Mouse (Mus musculus) heart, embryonic 15.5 days (tissue): ENCODE data around the gene Foxp2. TPM values are rescaled to one million over a fixed set of nuclear protein-coding genes. Genes with fewer than 3 reads are reported as not detected.

ENCODE experiments used
- ATAC-seq: fragments of 200-750 bp; cut with Nextera tagmentation; replicated peaks from 2 replicates; pipeline ENCODE4 v1.8.0; 2017; ENCODE audit warnings: low read depth, moderate TSS enrichment; ENCODE audit not compliant: insufficient number of reproducible peaks, insufficient read depth, low FRiP score
- H3K27ac ChIP-seq: fragments of 300-500 bp; sonication (generic); 2 replicates; pipeline ENCODE4 v1.5.1; 2015; ENCODE audit warnings: mild to moderate bottlenecking, inconsistent platforms
- H3K27me3 ChIP-seq: fragments of 300-500 bp; sonication (generic); 2 replicates; pipeline ENCODE4 v1.6.1; 2015; ENCODE audit warnings: inconsistent platforms
- H3K36me3 ChIP-seq: fragments of 300-500 bp; sonication (generic); 2 replicates; pipeline ENCODE4 v1.6.1; 2015; ENCODE audit warnings: mild to moderate bottlenecking, inconsistent platforms
- H3K4me1 ChIP-seq: fragments of 300-500 bp; sonication (generic); replicated peaks from 2 replicates; pipeline ENCODE4 v1.6.1; 2015; ENCODE audit warnings: inconsistent platforms
- H3K4me2 ChIP-seq: fragments of 300-500 bp; sonication (generic); 2 replicates; pipeline ENCODE4 v1.6.1; 2015; ENCODE audit warnings: inconsistent platforms, mild to moderate bottlenecking, moderate library complexity
- H3K4me3 ChIP-seq: fragments of 300-500 bp; sonication (generic); 2 replicates; pipeline ENCODE4 v1.5.1; 2015; ENCODE audit warnings: mild to moderate bottlenecking, inconsistent platforms
- H3K9ac ChIP-seq: fragments of 300-500 bp; sonication (generic); 2 replicates; pipeline ENCODE4 v1.6.1; 2015; ENCODE audit warnings: mild to moderate bottlenecking, inconsistent platforms
- H3K9me3 ChIP-seq: fragments of 300-500 bp; sonication (generic); replicated peaks from 2 replicates; pipeline ENCODE4 v1.6.1; 2016; ENCODE audit warnings: inconsistent platforms
- WGBS: fragments of 180-500 bp; shearing (Covaris S2); methylation state at CpG from one replicate; pipeline ENCODE4 v1.1.7; 2015; ENCODE audit warnings: mixed read lengths; 5-methylcytosine and 5-hydroxymethylcytosine counted together
- polyA plus RNA-seq: library from polyadenylated mRNA; unstranded; fragments of >200 nt; fragmentation: Nextera tagmentation; extraction: Ambion mirVana; gene quantifications from 2 replicates; pipeline ENCODE4 v1.2.1, GENCODE M21; 2015

The Foxp2 gene
- polyA plus RNA-seq = 8.5 and 11.2 TPM in 2 replicates

GRCm38 (mm10) chr6:14901183-14901970, at the start of gene Foxp2:
Gene Foxp2, plus strand, starts transcription at chr6:14901349.
- no peaks in the 10 kb centered on the region for H3K36me3 ChIP-seq
- peak within 1 kb of the TSS; percentile 82 for H3K4me3 ChIP-seq
- peak within 1 kb of the TSS; percentile 66 for H3K9ac ChIP-seq
- H3K27ac ChIP-seq = peak within 1 kb of the TSS; percentile 80
- ATAC-seq = peak; percentile 76
- peaks cover 8% of the 10 kb centered on the region for H3K27me3 ChIP-seq
- peaks cover 19% of the 10 kb centered on the region for H3K4me1 ChIP-seq
- H3K4me2 ChIP-seq = peak within 1 kb of the TSS; percentile 97
- no peaks in the 10 kb centered on the region for H3K9me3 ChIP-seq
- under 1% methylated on average over 80 of the region's 80 CpGs for WGBS

- H3K27ac ChIP-seq = no peak overlapping the region
- H3K4me1 ChIP-seq = no peaks in the 10 kb centered on the region
- no peak overlapping the region for H3K9ac ChIP-seq
- H3K9me3 ChIP-seq = no peaks in the 10 kb centered on the region
- no peaks in the 10 kb centered on the region for H3K36me3 ChIP-seq
- H3K4me2 ChIP-seq = no peak overlapping the region
- H3K4me3 ChIP-seq = no peak overlapping the region
- ATAC-seq = no peak
- H3K27me3 ChIP-seq = no peaks in the 10 kb centered on the region
Measured at GRCm38 (mm10) chr6:14885199-14885598, 15.9 kb upstream of the Foxp2 start.

GRCm38 (mm10) chr6:14897028-14897427, 4.1 kb upstream of the Foxp2 start:
- Histone ChIP-seq H3K36me3 (no peaks in the 10 kb centered on the region), H3K4me3 (no peak overlapping the region), H3K9me3 (no peaks in the 10 kb centered on the region), H3K27me3 (peaks cover 8% of the 10 kb centered on the region; the same call in 1 of the 2 replicates), H3K4me1 (peaks cover 15% of the 10 kb centered on the region), H3K27ac (no peak overlapping the region), H3K9ac (no peak overlapping the region), H3K4me2 (no peak overlapping the region)
- 3% methylated on average over 2 of the region's 2 CpGs for WGBS
- no peak for ATAC-seq

- Histone ChIP-seq H3K27ac (no peak overlapping the region), H3K4me2 (peak overlapping the region; percentile 97), H3K9me3 (no peaks in the 10 kb centered on the region), H3K4me1 (peaks cover 19% of the 10 kb centered on the region), H3K27me3 (peaks cover 8% of the 10 kb centered on the region), H3K9ac (peak overlapping the region; percentile 1; the same call in 1 of the 2 replicates), H3K36me3 (no peaks in the 10 kb centered on the region), H3K4me3 (peak overlapping the region; percentile 41)
- ATAC-seq = no peak
- 10% methylated on average over 31 of the region's 31 CpGs for WGBS
Measured at GRCm38 (mm10) chr6:14898096-14898855, 2.9 kb upstream of the Foxp2 start.

GRCm38 (mm10) chr6:14899021-14899610, 2.0 kb upstream of the Foxp2 start:
- H3K27ac ChIP-seq = no peak overlapping the region

GRCm38 (mm10) chr6:14899936-14900578, 1.1 kb upstream of the Foxp2 start:
- H3K9me3 ChIP-seq = no peaks in the 10 kb centered on the region
- H3K27ac ChIP-seq = peak overlapping the region; percentile 80
- peaks cover 19% of the 10 kb centered on the region for H3K4me1 ChIP-seq
- H3K4me2 ChIP-seq = peak overlapping the region; percentile 97
- no peaks in the 10 kb centered on the region for H3K36me3 ChIP-seq
- under 1% methylated on average over 29 of the region's 29 CpGs for WGBS
- H3K27me3 ChIP-seq = peaks cover 8% of the 10 kb centered on the region
- peak overlapping the region; percentile 82 for H3K4me3 ChIP-seq
- H3K9ac ChIP-seq = peak overlapping the region; percentile 66
- ATAC-seq = 0 out of 2 replicates have a peak, but pooled peaks have one; percentile 30

More at GRCm38 (mm10) chr6:14899021-14899610, 2.0 kb upstream of the Foxp2 start:
- no peak for ATAC-seq
- Histone ChIP-seq H3K27me3 (peaks cover 8% of the 10 kb centered on the region), H3K4me3 (peak overlapping the region; percentile 82), H3K9ac (no peak overlapping the region; the same call in 1 of the 2 replicates), H3K4me1 (peaks cover 19% of the 10 kb centered on the region), H3K36me3 (no peaks in the 10 kb centered on the region), H3K9me3 (no peaks in the 10 kb centered on the region), H3K4me2 (peak overlapping the region; percentile 97)
- 14% methylated on average over 19 of the region's 19 CpGs for WGBS

- Histone ChIP-seq H3K4me1 (peaks cover 19% of the 10 kb centered on the region), H3K9ac (peak overlapping the region; percentile 66), H3K27ac (peak overlapping the region; percentile 80), H3K27me3 (peaks cover 8% of the 10 kb centered on the region), H3K36me3 (no peaks in the 10 kb centered on the region), H3K9me3 (no peaks in the 10 kb centered on the region), H3K4me3 (peak overlapping the region; percentile 82), H3K4me2 (peak overlapping the region; percentile 97)
- peak; percentile 80 for ATAC-seq
- 1% methylated on average over 20 of the region's 20 CpGs for WGBS
Measured at GRCm38 (mm10) chr6:14900579-14901021, 549 bp upstream of the Foxp2 start.

- Histone ChIP-seq H3K27me3 (peaks cover 8% of the 10 kb centered on the region), H3K27ac (peak overlapping the region; percentile 80; the same call in 1 of the 2 replicates), H3K4me1 (peaks cover 19% of the 10 kb centered on the region), H3K4me2 (peak overlapping the region; percentile 97), H3K9ac (peak overlapping the region; percentile 66), H3K9me3 (no peaks in the 10 kb centered on the region), H3K4me3 (peak overlapping the region; percentile 82), H3K36me3 (no peaks in the 10 kb centered on the region)
- WGBS = 9% methylated on average over 13 of the region's 13 CpGs
- no peak for ATAC-seq
Measured at GRCm38 (mm10) chr6:14901971-14902670, 972 bp downstream of the Foxp2 start.

GRCm38 (mm10) chr6:14903271-14903965, 2.3 kb downstream of the Foxp2 start:
- no peak overlapping the region for H3K9ac ChIP-seq
- no peak overlapping the region for H3K27ac ChIP-seq
- WGBS = 33% methylated on average over 5 of the region's 5 CpGs
- peaks cover 16% of the 10 kb centered on the region for H3K4me1 ChIP-seq
- peaks cover 6% of the 10 kb centered on the region for H3K27me3 ChIP-seq
- no peaks in the 10 kb centered on the region for H3K9me3 ChIP-seq
- no peak overlapping the region; the same call in 1 of the 2 replicates for H3K4me3 ChIP-seq
- peak overlapping the region; percentile 36; the same call in 1 of the 2 replicates for H3K4me2 ChIP-seq
- H3K36me3 ChIP-seq = no peaks in the 10 kb centered on the region
- ATAC-seq = no peak

GRCm38 (mm10) chr6:14915066-14915465, 13.9 kb downstream of the Foxp2 start:
- no peak overlapping the region for H3K4me3 ChIP-seq
- no peak for ATAC-seq
- H3K27me3 ChIP-seq = no peaks in the 10 kb centered on the region
- WGBS = 86% methylated on average over 2 of the region's 2 CpGs
- H3K36me3 ChIP-seq = no peaks in the 10 kb centered on the region
- no peak overlapping the region for H3K4me2 ChIP-seq
- no peaks in the 10 kb centered on the region for H3K4me1 ChIP-seq
- H3K9me3 ChIP-seq = no peaks in the 10 kb centered on the region
- H3K27ac ChIP-seq = no peak overlapping the region
- no peak overlapping the region for H3K9ac ChIP-seq
